Mouse (Mus musculus) small intestine, adult 2 months (tissue): ENCODE results near the gene Vps37d.

Experiments used
- CTCF ChIP-seq: fragments of 200-500 bp; IDR thresholded peaks from 2 replicates; pipeline ENCODE4 v1.5.1; 2012; ENCODE audit warnings: low read depth, mild to moderate bottlenecking, control low read depth, inconsistent platforms, low read length, moderate library complexity, mixed read lengths; ENCODE audit not compliant: insufficient replicate concordance, insufficient read length; ENCODE audit errors: extremely low read depth
- POLR2A ChIP-seq: fragments of 200-500 bp; IDR thresholded peaks from 2 replicates; pipeline ENCODE4 v1.6.1; 2012; ENCODE audit warnings: low read depth, mild to moderate bottlenecking, control low read depth, inconsistent platforms, low read length, moderate library complexity

- no peak; the same call in 1 of the 2 replicates for TF ChIP-seq CTCF
- TF ChIP-seq POLR2A = no peak
Observed at GRCm38 (mm10) chr5:135078482-135078810, 380 bp upstream of the Vps37d start.
